Mouse (Mus musculus) T-helper 2 cell (primary cell): ENCODE data around the gene Mbnl2.

Experiments
- in situ Hi-C: fragments of 300-600 bp; cut with MboI, MseI; formaldehyde crosslinking; loops from one replicate; pipeline ENCODE4 v1.15.1; 2025; ENCODE audit warnings: high pct_unique_total_duplicates

Gene Mbnl2

GRCm38 (mm10) chr14:120476186-120476697, 200.8 kb downstream of the Mbnl2 start:
- in situ Hi-C loops, result loop anchor here (5.0 to 25.0 kb wide), 3 partner anchors 199 to 886 kb away; partner anchors contain the start of gene Mbnl2

GRCm38 (mm10) chr14:120477288-120477981, 202.0 kb downstream of the Mbnl2 start:
- in situ Hi-C loops, result loop anchor here (5.0 to 25.0 kb wide), 3 partner anchors 200 to 885 kb away; partner anchors contain the start of gene Mbnl2

- in situ Hi-C loops, result loop anchor here (5.0 to 25.0 kb wide), 3 partner anchors 201 to 884 kb away; partner anchors contain the start of gene Mbnl2
These were observed 202.6 kb downstream of the Mbnl2 start, which contains the start of gene Rap2a for GRCm38 (mm10) chr14:120477982-120478568. Gene Rap2a, plus strand, starts transcription at chr14:120478444.

GRCm38 (mm10) chr14:120478641-120479341, 203.3 kb downstream of the Mbnl2 start:
- in situ Hi-C loops, result loop anchor here (5.0 to 25.0 kb wide), 3 partner anchors 201 to 884 kb away; partner anchors contain the start of gene Mbnl2

- in situ Hi-C loops, result loop anchor here (25.0 kb wide), 1 partner anchor 882 kb away; no protein-coding TSS in a partner anchor
These were observed 205.0 kb downstream of the Mbnl2 start for GRCm38 (mm10) chr14:120480341-120480900.

GRCm38 (mm10) chr14:120480927-120481326, 205.5 kb downstream of the Mbnl2 start:
- in situ Hi-C loops, result loop anchor here (25.0 kb wide), 1 partner anchor 881 kb away; no protein-coding TSS in a partner anchor
